Mouse (Mus musculus) limb, embryonic 14.5 days (tissue): Measurements from ENCODE around the gene Fbxl14. TPM values are rescaled to one million over a fixed set of nuclear protein-coding genes. Genes with fewer than 3 reads are reported as not detected.

Source experiments
- ATAC-seq: fragments of 200-750 bp; cut with Nextera tagmentation; 2 replicates; pipeline ENCODE4 v1.8.0; 2017; ENCODE audit warnings: low read depth, moderate number of reproducible peaks, moderate TSS enrichment; ENCODE audit not compliant: low FRiP score
- DNase-seq: peaks from one replicate; pipeline ENCODE4 v3.0.0-alpha.2; 2015; ENCODE audit warnings: low spot score
- H3K27ac ChIP-seq: fragments of 300-500 bp; sonication (generic); replicated peaks from 2 replicates; pipeline ENCODE4 v1.5.1; 2014; ENCODE audit warnings: low read depth, mild to moderate bottlenecking, low read length, moderate library complexity, mixed read lengths
- H3K27me3 ChIP-seq: fragments of 300-500 bp; sonication (generic); 2 replicates; pipeline ENCODE4 v1.6.1; 2014; ENCODE audit warnings: low read length, mixed read lengths; ENCODE audit not compliant: control insufficient read depth, insufficient read depth
- H3K36me3 ChIP-seq: fragments of 300-500 bp; sonication (generic); 2 replicates; pipeline ENCODE4 v1.6.1; 2014; ENCODE audit warnings: mild to moderate bottlenecking, low read length, moderate library complexity, mixed read lengths; ENCODE audit not compliant: control insufficient read depth, insufficient read depth
- H3K4me1 ChIP-seq: fragments of 300-500 bp; sonication (generic); 2 replicates; pipeline ENCODE4 v1.6.1; 2014; ENCODE audit warnings: antibody characterized with exemption, low read length, mixed read lengths; ENCODE audit not compliant: control insufficient read depth, insufficient read depth
- H3K4me2 ChIP-seq: fragments of 300-500 bp; sonication (generic); replicated peaks from 2 replicates; pipeline ENCODE4 v1.6.1; 2014; ENCODE audit warnings: low read depth, mild to moderate bottlenecking, low read length, moderate library complexity; ENCODE audit not compliant: severe bottlenecking
- H3K4me3 ChIP-seq: fragments of 300-500 bp; sonication (generic); replicated peaks from 2 replicates; pipeline ENCODE4 v1.5.1; 2014; ENCODE audit warnings: low read length
- H3K9ac ChIP-seq: fragments of 300-500 bp; sonication (generic); 2 replicates; pipeline ENCODE4 v1.6.1; 2014; ENCODE audit warnings: mild to moderate bottlenecking, low read depth, low read length, moderate library complexity; ENCODE audit not compliant: severe bottlenecking
- H3K9me3 ChIP-seq: fragments of 300-500 bp; sonication (generic); 2 replicates; pipeline ENCODE4 v1.6.1; 2016; ENCODE audit warnings: low read length; ENCODE audit not compliant: control insufficient read depth
- POLR2A ChIP-seq: fragments of 200-500 bp; IDR thresholded peaks from 2 replicates; pipeline ENCODE4 v1.8.0; 2012; ENCODE audit warnings: inconsistent platforms, mild to moderate bottlenecking, moderate library complexity, borderline replicate concordance; ENCODE audit not compliant: insufficient read depth, insufficient read length; ENCODE audit errors: extremely low read depth
- WGBS: fragments of 180-500 bp; shearing (Covaris S2); extraction: QIAGEN DNeasy Blood & Tissue Kit; methylation state at CpG from one replicate; pipeline ENCODE4 v1.1.7; 2014; 5-methylcytosine and 5-hydroxymethylcytosine counted together
- polyA plus RNA-seq, 2 experiments: library from polyadenylated mRNA; depleted of rRNA in 1 of 2; stranded (reverse) in 1 of 2; unstranded in 1 of 2; fragments of >200 nt; fragmentation: Nextera tagmentation in 1 of 2; extraction: Ambion mirVana in 1 of 2; gene quantifications; 2 replicates each; pipeline versions ENCODE4 v1.2.1 to v1.2.3; 2012 to 2014

Gene Fbxl14
- polyA plus RNA-seq, 2 experiments = 6.4 to 39.1 TPM

GRCm38 (mm10) chr6:119443742-119444645 is 35.5 kb upstream of the Fbxl14 start:
- Histone ChIP-seq H3K9ac (no peak overlapping the region), H3K4me2 (0 out of 2 replicates have a peak overlapping the region, but pooled peaks have one; percentile 10), H3K36me3 (no peaks in the 10 kb centered on the region), H3K9me3 (no peaks in the 10 kb centered on the region), H3K27me3 (no peaks in the 10 kb centered on the region), H3K27ac (no peak overlapping the region), H3K4me3 (no peak overlapping the region), H3K4me1 (peaks cover 4% of the 10 kb centered on the region)
- WGBS = 40% methylated on average over 12 of the region's 12 CpGs
- TF ChIP-seq POLR2A = no peak; the same call in 1 of the 2 replicates
- ATAC-seq (peak; percentile 65), DNase-seq (peak; percentile 82)

GRCm38 (mm10) chr6:119445671-119446607 is 33.5 kb upstream of the Fbxl14 start:
- Histone ChIP-seq H3K36me3 (no peaks in the 10 kb centered on the region), H3K4me1 (peaks cover 3% of the 10 kb centered on the region), H3K9me3 (no peaks in the 10 kb centered on the region), H3K4me3 (no peak overlapping the region), H3K27me3 (0 out of 2 replicates have a peak, but pooled peaks cover 5% of the 10 kb centered on the region), H3K27ac (no peak overlapping the region), H3K9ac (no peak overlapping the region), H3K4me2 (no peak overlapping the region)
- WGBS = 61% methylated on average over 11 of the region's 11 CpGs
- no peak for TF ChIP-seq POLR2A
- no peak for DNase-seq
- no peak for ATAC-seq

GRCm38 (mm10) chr6:119448321-119449059 is 31.0 kb upstream of the Fbxl14 start:
- Histone ChIP-seq H3K9ac (peak overlapping the region; percentile 42), H3K4me3 (peak overlapping the region; percentile 33), H3K27ac (no peak overlapping the region), H3K4me2 (peak overlapping the region; percentile 69), H3K36me3 (no peaks in the 10 kb centered on the region), H3K4me1 (peaks cover 13% of the 10 kb centered on the region), H3K9me3 (no peaks in the 10 kb centered on the region), H3K27me3 (0 out of 2 replicates have a peak, but pooled peaks cover 5% of the 10 kb centered on the region)
- no peak for TF ChIP-seq POLR2A
- WGBS = 7% methylated on average over 18 of the region's 18 CpGs
- DNase-seq (no peak), ATAC-seq (no peak)

GRCm38 (mm10) chr6:119449060-119449499 is 30.4 kb upstream of the Fbxl14 start:
- Histone ChIP-seq H3K27me3 (0 out of 2 replicates have a peak, but pooled peaks cover 5% of the 10 kb centered on the region), H3K4me3 (peak overlapping the region; percentile 33), H3K27ac (no peak overlapping the region), H3K36me3 (no peaks in the 10 kb centered on the region), H3K4me1 (peaks cover 13% of the 10 kb centered on the region), H3K9me3 (no peaks in the 10 kb centered on the region), H3K9ac (peak overlapping the region; percentile 42), H3K4me2 (peak overlapping the region; percentile 69)
- TF ChIP-seq POLR2A = no peak
- peak; percentile 74 for DNase-seq
- 4% methylated on average over 23 of the region's 23 CpGs for WGBS
- ATAC-seq = peak; percentile 73
